Mouse (Mus musculus): ENCODE measurements around the gene Arl8b. TPM values are rescaled to one million over a fixed set of nuclear protein-coding genes. Genes with fewer than 3 reads are reported as not detected.
"Not testable (repeated sequence)": the region's sequence is repeated elsewhere in the genome, so short reads cannot be mapped to it uniquely, and the experiment has no call there.

Arl8b gene
- polyA plus RNA-seq, 1 experiment from 2014 or later: 33.1 TPM

DNA sequence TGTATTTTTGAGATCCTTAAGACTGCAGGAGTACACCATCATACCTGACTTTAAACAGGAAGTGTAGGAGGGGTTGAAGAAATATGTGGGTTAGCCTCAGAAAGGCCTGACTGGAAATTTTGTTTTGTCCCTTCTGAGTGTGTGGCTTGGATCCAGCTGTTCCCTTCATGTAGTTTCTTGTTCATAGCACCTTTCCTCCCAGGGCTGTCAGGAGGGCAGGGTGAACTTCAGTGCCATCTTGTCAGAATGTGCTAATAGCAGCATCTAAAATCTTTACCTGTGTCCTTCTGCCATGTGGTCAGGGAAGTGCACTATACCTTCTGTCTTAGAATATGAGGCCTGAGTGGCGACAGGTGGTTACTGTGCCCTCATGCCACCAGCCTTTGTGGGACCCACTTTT is 78.3 kb downstream of the Arl8b start:
- no peaks in the 10 kb centered on the region for H3K27me3 ChIP-seq (ENCODE audit: control insufficient read depth, insufficient read depth, low read depth, low read length)
- no peak overlapping the region for H3K9ac ChIP-seq (ENCODE audit: low read depth, low read length)
- no peaks in the 10 kb centered on the region for H3K4me1 ChIP-seq (ENCODE audit: control insufficient read depth, low read depth, low read length)
- H3K4me3 ChIP-seq (ENCODE audit: low read depth, low read length): no peak overlapping the region
- 70% methylated on average over 1 of the region's 1 CpGs for WGBS (ENCODE audit: insufficient replicate concordance)
- no peak overlapping the region for H3K27ac ChIP-seq (ENCODE audit: low read length)
- ATAC-seq (ENCODE audit: low read depth): no peak
- no peaks in the 10 kb centered on the region; the same call in none of the 2 replicates for H3K36me3 ChIP-seq (ENCODE audit: control insufficient read depth, insufficient read depth)
- H3K9me3 ChIP-seq (replicated peaks; ENCODE audit: control insufficient read depth, low read length): no peaks in the 10 kb centered on the region
- no peak overlapping the region for H3K4me2 ChIP-seq (ENCODE audit: low read depth, low read length)

DNA sequence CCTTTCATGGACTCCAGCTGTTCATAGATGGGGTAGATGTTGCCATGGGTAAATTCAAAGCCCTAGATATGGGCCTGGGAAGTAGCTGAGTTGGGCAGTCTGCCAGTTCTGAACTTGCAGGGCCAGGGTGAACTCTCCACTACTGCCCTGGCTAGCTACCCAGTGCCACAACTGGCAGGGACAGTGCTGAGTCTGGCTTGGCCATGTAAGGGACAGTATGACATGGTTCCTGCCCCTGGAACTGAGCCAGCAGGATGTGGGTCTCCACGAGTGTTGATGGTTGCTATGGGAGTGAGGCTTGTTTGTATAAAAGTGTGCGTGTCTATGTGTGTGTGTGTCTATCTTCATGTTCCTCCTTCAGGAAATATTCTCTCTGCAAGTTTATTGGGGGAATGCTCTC is 79.6 kb downstream of the Arl8b start:
- Histone ChIP-seq H3K4me2 (ENCODE audit: low read depth, low read length) (no peak overlapping the region), H3K9ac (ENCODE audit: low read depth, low read length) (no peak overlapping the region), H3K9me3 (replicated peaks; ENCODE audit: control insufficient read depth, low read length) (no peaks in the 10 kb centered on the region), H3K36me3 (ENCODE audit: control insufficient read depth, insufficient read depth) (no peaks in the 10 kb centered on the region; the same call in none of the 2 replicates), H3K27ac (ENCODE audit: low read length) (no peak overlapping the region), H3K4me3 (ENCODE audit: low read depth, low read length) (no peak overlapping the region), H3K27me3 (ENCODE audit: control insufficient read depth, insufficient read depth, low read depth, low read length) (no peaks in the 10 kb centered on the region), H3K4me1 (ENCODE audit: control insufficient read depth, low read depth, low read length) (no peaks in the 10 kb centered on the region)
- ATAC-seq (ENCODE audit: low read depth): no peak
- WGBS (ENCODE audit: insufficient replicate concordance): 50% methylated on average over 2 of the region's 2 CpGs

DNA sequence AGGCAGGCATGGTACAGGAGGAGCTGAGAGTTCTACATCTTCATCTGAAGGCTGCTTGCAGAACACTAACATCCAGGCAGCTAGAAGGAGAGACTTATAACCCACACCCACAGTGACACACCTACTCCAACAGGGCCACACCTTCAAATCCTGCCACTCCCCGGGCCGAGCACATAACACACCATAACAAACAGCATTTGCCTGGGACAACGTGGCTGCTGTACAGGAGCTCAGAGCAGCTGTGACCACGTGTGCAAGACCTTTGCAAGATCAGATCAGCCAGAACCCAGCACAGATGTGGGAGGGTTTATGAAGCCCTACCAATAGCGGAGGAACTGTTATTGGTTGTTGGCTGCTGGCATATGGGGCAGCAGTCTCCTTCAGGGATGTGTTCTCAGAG is 83.4 kb downstream of the Arl8b start:
- Histone ChIP-seq H3K27me3 (ENCODE audit: control insufficient read depth, insufficient read depth, low read depth, low read length) (no peaks in the 10 kb centered on the region), H3K4me3 (ENCODE audit: low read depth, low read length) (no peak overlapping the region), H3K36me3 (ENCODE audit: control insufficient read depth, insufficient read depth) (no peaks in the 10 kb centered on the region), H3K9me3 (replicated peaks; ENCODE audit: control insufficient read depth, low read length) (no peaks in the 10 kb centered on the region), H3K27ac (ENCODE audit: low read length) (no peak overlapping the region), H3K4me1 (ENCODE audit: control insufficient read depth, low read depth, low read length) (no peaks in the 10 kb centered on the region), H3K9ac (ENCODE audit: low read depth, low read length) (no peak overlapping the region), H3K4me2 (ENCODE audit: low read depth, low read length) (no peak overlapping the region)
- ATAC-seq (ENCODE audit: low read depth): no peak
- WGBS (ENCODE audit: insufficient replicate concordance): 51% methylated on average over 5 of the region's 5 CpGs

DNA sequence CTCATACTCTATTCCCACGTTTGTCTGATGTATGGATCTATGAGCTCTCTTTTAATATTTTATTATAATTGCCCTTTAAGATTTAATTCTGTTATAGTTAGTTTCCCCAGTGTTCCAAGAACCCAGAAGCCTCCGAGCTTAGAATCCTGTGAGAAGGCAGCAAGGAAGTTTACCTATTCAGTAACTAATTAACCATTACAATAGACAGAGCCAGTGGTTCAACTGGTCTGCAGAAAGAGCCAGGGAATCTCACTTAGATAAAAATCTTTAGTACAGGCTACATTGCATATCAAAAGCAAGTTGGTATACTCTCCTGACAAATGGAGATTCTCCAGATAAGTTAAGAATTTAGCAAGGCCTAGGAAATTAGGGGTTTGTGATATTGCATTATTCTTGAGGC is 86.1 kb downstream of the Arl8b start:
- H3K27ac ChIP-seq (ENCODE audit: low read length); H3K9me3 ChIP-seq (replicated peaks; ENCODE audit: control insufficient read depth, low read length); H3K4me1 ChIP-seq (ENCODE audit: control insufficient read depth, low read depth, low read length); H3K27me3 ChIP-seq (ENCODE audit: control insufficient read depth, insufficient read depth, low read depth, low read length); H3K36me3 ChIP-seq (ENCODE audit: control insufficient read depth, insufficient read depth); H3K9ac ChIP-seq (ENCODE audit: low read depth, low read length); H3K4me2 ChIP-seq (ENCODE audit: low read depth, low read length); H3K4me3 ChIP-seq (ENCODE audit: low read depth, low read length); ATAC-seq (ENCODE audit: low read depth): not testable (repeated sequence)
- 36% methylated on average over 2 of the region's 2 CpGs for WGBS (ENCODE audit: insufficient replicate concordance)

DNA sequence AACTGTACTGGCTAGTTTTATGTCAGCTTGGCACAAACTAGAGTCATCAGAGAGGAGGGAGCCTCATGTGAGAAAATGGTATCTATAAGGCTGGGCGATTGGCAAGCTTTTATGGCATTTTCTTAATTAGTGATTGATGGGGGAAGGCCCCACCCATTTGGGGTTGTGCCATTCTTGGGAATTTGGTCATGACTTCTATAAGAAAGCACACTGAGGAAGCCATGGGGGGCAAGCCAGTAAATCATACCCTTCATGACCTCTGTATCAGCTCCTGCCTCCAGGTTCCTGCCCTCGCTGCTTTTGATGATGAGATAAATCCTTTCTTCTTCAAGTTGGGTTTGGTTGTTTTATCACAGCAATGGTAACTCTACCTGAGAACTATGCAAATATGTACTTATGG is 87.5 kb downstream of the Arl8b start:
- no peaks in the 10 kb centered on the region for H3K9me3 ChIP-seq (replicated peaks; ENCODE audit: control insufficient read depth, low read length)
- 60% methylated on average over 2 of the region's 2 CpGs for WGBS (ENCODE audit: insufficient replicate concordance)
- H3K27me3 ChIP-seq (ENCODE audit: control insufficient read depth, insufficient read depth, low read depth, low read length): no peaks in the 10 kb centered on the region
- no peaks in the 10 kb centered on the region for H3K36me3 ChIP-seq (ENCODE audit: control insufficient read depth, insufficient read depth)
- H3K9ac ChIP-seq (ENCODE audit: low read depth, low read length): no peak overlapping the region
- no peak for ATAC-seq (ENCODE audit: low read depth)
- no peak overlapping the region for H3K4me3 ChIP-seq (ENCODE audit: low read depth, low read length)
- no peak overlapping the region for H3K4me2 ChIP-seq (ENCODE audit: low read depth, low read length)
- no peak overlapping the region for H3K27ac ChIP-seq (ENCODE audit: low read length)
- H3K4me1 ChIP-seq (ENCODE audit: control insufficient read depth, low read depth, low read length): no peaks in the 10 kb centered on the region

DNA sequence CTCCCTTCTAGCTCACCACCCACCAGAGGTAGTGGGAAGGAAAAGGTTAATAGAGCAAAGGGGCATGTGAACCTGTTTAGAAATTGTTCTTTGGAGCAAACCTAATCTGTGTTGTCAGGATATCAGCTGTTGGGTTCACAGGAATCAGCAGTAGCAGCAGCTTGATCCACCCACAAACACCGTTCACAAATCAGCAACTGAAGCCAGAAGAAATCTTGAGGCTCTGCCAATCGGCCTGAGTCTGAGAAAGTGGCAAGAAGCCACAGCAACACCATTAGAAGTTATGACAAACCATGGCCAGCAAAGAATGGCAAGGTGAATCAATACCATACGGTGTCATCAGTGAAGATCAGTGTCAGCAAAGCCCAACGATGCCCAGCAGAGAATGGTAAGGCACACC is 88.4 kb downstream of the Arl8b start:
- 68% methylated on average over 4 of the region's 4 CpGs for WGBS (ENCODE audit: insufficient replicate concordance)

More for the DNA sequence above, 88.4 kb downstream of the Arl8b start:
- ATAC-seq (ENCODE audit: low read depth): no peak
- Histone ChIP-seq H3K36me3 (ENCODE audit: control insufficient read depth, insufficient read depth) (no peaks in the 10 kb centered on the region), H3K4me2 (ENCODE audit: low read depth, low read length) (no peak overlapping the region), H3K4me3 (ENCODE audit: low read depth, low read length) (no peak overlapping the region), H3K27ac (ENCODE audit: low read length) (no peak overlapping the region), H3K9me3 (replicated peaks; ENCODE audit: control insufficient read depth, low read length) (no peaks in the 10 kb centered on the region), H3K9ac (ENCODE audit: low read depth, low read length) (no peak overlapping the region), H3K4me1 (ENCODE audit: control insufficient read depth, low read depth, low read length) (no peaks in the 10 kb centered on the region), H3K27me3 (ENCODE audit: control insufficient read depth, insufficient read depth, low read depth, low read length) (no peaks in the 10 kb centered on the region)

Other genes starting within 250 kb of the Arl8b start
- 17.9 and 21.3 TPM in 2 replicates for gene Bhlhe40, start 122.5 kb upstream of the Arl8b start, polyA plus RNA-seq (2015; fragmentation: Nextera tagmentation; extraction: Ambion mirVana)
- 11.6 and 13.8 TPM in 2 replicates for gene Edem1, start 45.5 kb downstream of the Arl8b start, polyA plus RNA-seq (2015; fragmentation: Nextera tagmentation; extraction: Ambion mirVana)